Mouse (Mus musculus) forebrain, embryonic 12.5 days (tissue): ENCODE results near the gene Aida. TPM values are rescaled to one million over a fixed set of nuclear protein-coding genes. Genes with fewer than 3 reads are reported as not detected.

ENCODE experiments used
- ATAC-seq: fragments of 200-750 bp; cut with Nextera tagmentation; 2 replicates; pipeline ENCODE4 v1.8.0; 2017; ENCODE audit warnings: moderate TSS enrichment; ENCODE audit not compliant: low FRiP score
- H3K27ac ChIP-seq: fragments of 300-500 bp; sonication (generic); 2 replicates; pipeline ENCODE4 v1.5.1; 2016; ENCODE audit warnings: mild to moderate bottlenecking
- H3K27me3 ChIP-seq: fragments of 300-500 bp; sonication (generic); 2 replicates; pipeline ENCODE4 v1.6.1; 2016; ENCODE audit warnings: mild to moderate bottlenecking
- H3K36me3 ChIP-seq: fragments of 300-500 bp; sonication (generic); replicated peaks from 2 replicates; pipeline ENCODE4 v1.6.1; 2016; ENCODE audit warnings: mild to moderate bottlenecking
- H3K4me1 ChIP-seq: fragments of 300-500 bp; sonication (generic); 2 replicates; pipeline ENCODE4 v1.6.1; 2016
- H3K4me2 ChIP-seq: fragments of 300-500 bp; sonication (generic); 2 replicates; pipeline ENCODE4 v1.6.1; 2016; ENCODE audit warnings: mild to moderate bottlenecking, moderate library complexity
- H3K4me3 ChIP-seq: fragments of 300-500 bp; sonication (generic); replicated peaks from 2 replicates; pipeline ENCODE4 v1.5.1; 2016; ENCODE audit warnings: mild to moderate bottlenecking
- H3K9ac ChIP-seq: fragments of 300-500 bp; sonication (generic); 2 replicates; pipeline ENCODE4 v1.6.1; 2016; ENCODE audit warnings: mild to moderate bottlenecking
- H3K9me3 ChIP-seq: fragments of 300-500 bp; sonication (generic); 2 replicates; pipeline ENCODE4 v1.6.1; 2016
- WGBS: fragments of 180-500 bp; shearing (Covaris S2); methylation state at CpG from one replicate; pipeline ENCODE4 v1.1.7; 2016; 5-methylcytosine and 5-hydroxymethylcytosine counted together
- polyA plus RNA-seq: library from polyadenylated mRNA; unstranded; fragments of >200 nt; fragmentation: Nextera tagmentation; extraction: Ambion mirVana; gene quantifications from 2 replicates; pipeline ENCODE4 v1.2.1, GENCODE M21; 2016

Aida gene
- polyA plus RNA-seq, 1 experiment from 2014 or later: 65.9 TPM

DNA sequence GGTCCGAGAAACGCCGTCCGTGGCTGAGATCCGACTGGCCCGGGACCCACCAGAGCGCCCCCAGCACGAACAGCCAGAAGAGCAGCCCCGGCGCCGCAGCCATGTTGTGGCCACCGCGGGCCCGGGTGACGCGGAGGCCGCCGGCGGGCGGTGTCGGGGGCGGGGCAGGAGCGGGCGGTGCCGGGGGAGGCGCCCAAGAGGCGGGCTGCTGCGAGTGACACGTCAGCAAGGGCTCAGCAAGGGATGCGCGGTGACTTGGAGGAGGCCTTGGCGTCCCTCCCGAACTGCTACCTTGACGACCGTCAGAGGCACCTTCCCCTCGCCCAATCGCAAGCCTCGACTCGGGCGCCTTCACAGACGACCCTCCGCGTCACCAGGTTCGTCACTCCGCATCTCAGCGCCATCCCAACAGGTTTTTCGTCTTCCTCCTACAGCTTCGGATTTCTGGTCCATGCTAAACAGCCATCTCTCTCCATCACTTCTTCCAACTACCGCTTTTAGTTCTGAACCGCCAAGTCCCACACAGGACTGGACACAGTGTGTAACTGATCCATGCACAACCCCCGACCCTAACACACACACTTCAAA, 73.1 kb downstream of the Aida start, which contains the start of gene Mia3:
TSS of gene Mia3 (minus strand) at position 127 of the 588 bp plus-strand sequence.
- under 1% methylated on average over 43 of the region's 51 CpGs for WGBS
- no peaks in the 10 kb centered on the region for H3K9me3 ChIP-seq
- peak within 1 kb of the TSS; percentile 92 for H3K4me2 ChIP-seq
- H3K4me1 ChIP-seq: peaks cover 19% of the 10 kb centered on the region
- ATAC-seq: peak; percentile 99
- H3K9ac ChIP-seq: peak within 1 kb of the TSS; percentile 89
- peaks cover 9% of the 10 kb centered on the region for H3K36me3 ChIP-seq
- peak within 1 kb of the TSS; percentile 88 for H3K4me3 ChIP-seq
- H3K27me3 ChIP-seq: peaks cover 3% of the 10 kb centered on the region; the same call in 1 of the 2 replicates
- H3K27ac ChIP-seq: peak within 1 kb of the TSS; percentile 70

DNA sequence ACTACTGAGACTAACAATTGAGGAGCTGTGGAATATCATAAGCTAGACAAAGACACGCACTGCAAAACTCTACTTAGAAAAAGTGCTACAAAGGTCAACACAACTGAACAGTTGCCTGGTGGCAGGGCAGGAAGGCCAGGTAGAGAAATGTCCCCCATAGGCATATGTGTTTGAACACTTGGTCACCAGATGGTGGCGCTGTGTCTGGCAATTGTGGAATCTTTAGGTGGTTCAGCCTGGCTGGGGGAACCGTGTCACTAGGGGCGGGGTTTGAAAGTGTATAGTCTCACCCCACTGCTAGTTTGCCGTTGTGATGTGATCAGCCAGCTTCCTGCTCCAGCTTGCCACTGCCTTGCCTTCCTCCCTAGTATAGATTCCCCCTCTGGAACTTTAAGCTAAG, 78.3 kb downstream of the Aida start:
- no peak for ATAC-seq
- Histone ChIP-seq H3K27ac (no peak overlapping the region), H3K9me3 (peaks cover 4% of the 10 kb centered on the region; the same call in 1 of the 2 replicates), H3K4me3 (no peak overlapping the region), H3K36me3 (no peaks in the 10 kb centered on the region), H3K27me3 (peaks cover 12% of the 10 kb centered on the region; the same call in 1 of the 2 replicates), H3K4me2 (no peak overlapping the region), H3K9ac (no peak overlapping the region), H3K4me1 (peaks cover 4% of the 10 kb centered on the region; the same call in 1 of the 2 replicates)
- 78% methylated on average over 5 of the region's 5 CpGs for WGBS

Other genes with a start within 250 kb of the Aida start
- gene Disp1, start 75.1 kb upstream of the Aida start, polyA plus RNA-seq: 10.7 and 10.8 TPM in 2 replicates
- 66.3 and 72.7 TPM in 2 replicates for gene Brox, start 679 bp downstream of the Aida start, polyA plus RNA-seq
- 114 and 133 TPM in 2 replicates for gene Mia3, start 73.0 kb downstream of the Aida start, polyA plus RNA-seq
- 18.0 and 20.4 TPM in 2 replicates for gene Taf1a, start 92.4 kb downstream of the Aida start, polyA plus RNA-seq
- 0.19 and 0.28 TPM in 2 replicates for gene Hhipl2, start 121.6 kb downstream of the Aida start, polyA plus RNA-seq